Mouse (Mus musculus) layer of hippocampus, postnatal 14 days (tissue): ENCODE data around the gene Kif1c. TPM values are rescaled to one million over a fixed set of nuclear protein-coding genes. Genes with fewer than 3 reads are reported as not detected.

Experiments
- DNase-seq, 2 experiments: peaks; one replicate each; pipeline ENCODE4 v3.0.0; 2021 to 2022; ENCODE audit warnings: low spot score in 2 of 2, mixed read lengths in 1 of 2
- total RNA-seq, 2 experiments: library from RNA; stranded (reverse); gene quantifications; 2 replicates each; pipeline ENCODE4 v1.2.3; 2021

Gene Kif1c
- total RNA-seq, 2 experiments from 2014 or later, result 66.2 to 68.4 TPM

DNA sequence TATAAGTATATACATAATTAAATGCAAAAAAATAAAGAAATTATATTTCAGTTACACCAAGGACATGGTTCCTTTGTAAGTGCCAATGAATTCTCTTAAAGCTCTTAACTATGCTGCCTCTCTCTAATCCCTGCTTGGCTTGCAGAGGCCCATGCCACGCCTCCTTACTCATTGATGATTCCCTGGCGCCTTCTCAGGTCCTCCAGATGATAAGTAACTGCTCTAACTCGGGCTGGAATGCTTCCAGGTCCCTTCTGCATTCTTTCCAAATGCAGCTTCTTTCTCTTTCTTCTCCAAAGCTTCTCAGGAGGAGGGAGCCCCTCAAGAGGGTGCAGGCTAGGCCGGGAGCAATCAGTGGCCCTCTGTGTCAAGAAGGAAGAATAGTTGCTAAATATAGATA, 10.8 kb upstream of the Kif1c start:
- no peak for DNase-seq

DNA sequence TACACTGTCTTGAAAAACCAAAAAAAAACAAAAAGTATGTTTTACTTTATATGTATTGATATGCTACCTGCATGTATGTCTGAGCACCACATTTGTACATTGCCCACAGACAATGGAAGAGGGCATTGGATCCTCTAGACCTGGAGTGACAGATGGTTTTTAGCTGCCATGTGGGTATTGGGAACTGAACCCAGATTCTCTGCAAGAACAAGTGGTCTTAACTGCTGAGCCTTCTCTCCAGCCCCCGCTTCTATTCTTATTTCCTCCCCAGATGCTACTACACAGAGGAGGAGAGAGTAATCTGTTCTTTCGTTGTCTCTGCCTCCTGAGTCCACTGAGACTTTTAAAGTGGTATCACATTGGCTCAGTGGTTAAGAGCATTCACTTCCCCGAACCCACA, 6.8 kb upstream of the Kif1c start:
- DNase-seq, result peak in 1 of 2 experiments; percentile 57

DNA sequence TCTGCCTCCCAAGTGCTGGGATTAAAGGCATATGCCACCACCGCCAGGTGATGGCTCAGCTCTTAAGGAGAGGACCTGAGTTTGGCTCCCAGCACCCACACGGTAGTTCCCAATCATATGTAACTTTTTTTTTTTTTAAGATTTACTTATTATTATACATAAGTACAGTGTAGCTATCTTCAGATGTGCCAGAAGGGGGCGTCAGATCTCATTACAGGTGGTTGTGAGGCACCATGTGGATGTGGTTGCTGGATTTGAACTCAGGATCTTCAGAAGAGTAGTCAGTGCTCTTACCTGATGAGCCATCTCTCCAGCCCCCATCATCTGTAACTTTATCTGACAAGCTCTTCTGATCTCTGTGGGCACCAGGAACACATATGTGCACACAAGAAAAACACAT, 3.0 kb upstream of the Kif1c start:
- no peak for DNase-seq

DNA sequence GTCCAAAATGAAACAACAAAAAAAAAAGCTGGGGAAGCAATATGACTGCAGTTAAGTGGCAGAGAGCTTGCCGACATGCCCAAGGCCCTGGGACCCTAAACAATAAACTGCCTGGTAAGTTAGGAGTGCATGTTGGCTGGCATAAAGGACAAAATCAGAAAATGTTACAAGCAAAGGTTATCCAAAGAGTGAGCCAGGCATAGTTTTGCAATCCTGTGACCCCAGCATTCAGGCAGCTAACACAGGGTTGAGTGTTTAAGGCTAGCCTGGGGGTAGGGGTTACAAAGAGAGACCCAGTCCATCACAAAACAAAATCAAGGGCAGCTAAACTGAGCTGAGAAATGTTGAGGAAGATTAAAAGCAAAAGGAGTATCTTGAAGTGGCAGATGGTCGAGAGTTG, 1.3 kb upstream of the Kif1c start:
- no peak for DNase-seq

DNA sequence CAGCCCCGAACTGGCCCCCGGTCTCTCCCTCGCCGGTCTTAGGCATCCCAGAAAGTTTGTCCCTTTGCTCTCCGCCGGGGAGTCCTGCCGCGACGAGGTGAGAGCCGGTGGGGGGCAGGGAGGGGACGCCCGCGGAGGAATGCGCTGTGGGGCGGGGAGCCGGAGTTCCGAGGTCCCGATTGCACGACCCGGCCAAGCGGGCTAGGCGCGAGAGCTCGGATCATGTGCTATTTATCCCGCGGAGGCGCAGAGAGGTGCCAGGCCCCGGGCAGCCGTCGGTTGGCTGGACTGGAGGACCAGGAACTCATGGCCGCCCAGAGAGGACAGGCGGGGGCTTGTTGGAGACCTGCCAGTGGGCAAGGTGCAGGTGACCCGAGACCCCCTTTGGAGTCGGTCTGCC, 265 bp downstream of the Kif1c start:
- DNase-seq, result peak in 1 of 2 experiments; percentile 59

DNA sequence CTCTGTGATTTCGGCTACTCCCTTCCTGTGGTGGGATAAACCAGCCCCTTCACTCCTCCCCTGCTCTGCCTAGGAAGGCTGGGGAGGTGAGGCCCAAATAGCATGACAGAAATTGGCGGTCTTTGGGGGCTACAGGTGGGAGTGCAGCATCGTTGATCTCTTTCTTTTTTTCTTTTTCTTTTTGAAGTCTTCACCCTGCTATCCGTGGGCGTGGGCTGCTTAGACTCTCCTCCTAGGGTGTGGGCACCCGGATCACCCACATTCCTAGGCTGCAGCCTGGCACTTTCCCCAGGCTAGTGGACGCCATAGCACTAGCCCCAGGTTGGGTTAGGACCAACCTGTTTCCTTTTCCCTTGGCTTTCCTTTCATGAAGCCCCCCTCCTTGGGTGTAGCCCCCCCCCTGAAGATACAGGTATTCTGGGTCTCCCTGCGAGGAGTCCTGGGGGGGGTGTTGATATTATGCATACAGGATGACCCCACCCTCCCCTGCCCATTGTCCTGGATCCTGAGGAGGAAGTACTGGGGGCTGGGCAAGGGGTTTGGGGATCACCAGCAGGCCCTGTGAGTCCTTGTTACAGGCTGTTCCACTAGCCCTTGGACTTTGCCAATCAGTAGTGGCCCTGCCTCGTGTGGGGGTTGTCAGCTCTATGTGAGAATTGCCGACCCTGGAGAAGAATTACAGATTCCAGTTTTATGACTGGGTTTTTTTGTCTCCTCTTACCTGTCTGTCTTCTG, 1.0 kb downstream of the Kif1c start:
- no peak for DNase-seq

DNA sequence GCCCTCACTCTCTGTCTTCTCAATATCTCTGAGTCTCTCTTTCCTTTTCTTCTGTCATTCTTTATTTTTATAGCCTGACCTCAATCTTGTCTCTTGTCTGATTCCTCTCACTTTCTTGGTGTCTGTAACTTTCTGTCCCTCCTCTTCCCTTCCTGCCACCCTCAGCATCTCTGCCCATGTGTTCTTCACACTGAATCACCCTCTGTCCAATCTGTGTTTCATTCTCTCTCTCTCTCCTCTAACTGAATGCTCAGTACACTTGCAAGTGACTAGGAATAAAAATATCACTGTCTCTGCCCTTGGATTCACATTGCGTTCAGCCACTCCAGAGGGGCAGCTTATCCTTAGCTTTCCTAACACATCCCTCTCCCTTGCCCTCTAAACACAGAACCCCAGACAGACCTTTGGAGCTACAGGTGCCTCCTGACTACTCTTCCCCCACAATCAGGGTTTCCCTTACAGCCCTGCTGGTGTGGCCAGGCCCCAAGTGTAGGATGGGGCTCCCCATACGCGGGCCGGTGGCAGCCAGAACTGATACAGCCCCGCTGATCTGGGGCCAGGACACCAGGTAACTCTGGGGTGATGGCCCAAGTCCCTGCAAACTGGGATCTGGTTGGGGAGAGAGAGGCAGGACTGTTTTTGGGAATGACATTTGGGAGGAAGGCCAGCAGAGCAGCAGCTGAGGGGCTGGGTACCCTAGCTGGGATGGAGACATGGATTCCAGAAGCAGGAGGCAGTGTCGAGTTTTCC, 1.8 kb downstream of the Kif1c start:
- DNase-seq, result no peak

DNA sequence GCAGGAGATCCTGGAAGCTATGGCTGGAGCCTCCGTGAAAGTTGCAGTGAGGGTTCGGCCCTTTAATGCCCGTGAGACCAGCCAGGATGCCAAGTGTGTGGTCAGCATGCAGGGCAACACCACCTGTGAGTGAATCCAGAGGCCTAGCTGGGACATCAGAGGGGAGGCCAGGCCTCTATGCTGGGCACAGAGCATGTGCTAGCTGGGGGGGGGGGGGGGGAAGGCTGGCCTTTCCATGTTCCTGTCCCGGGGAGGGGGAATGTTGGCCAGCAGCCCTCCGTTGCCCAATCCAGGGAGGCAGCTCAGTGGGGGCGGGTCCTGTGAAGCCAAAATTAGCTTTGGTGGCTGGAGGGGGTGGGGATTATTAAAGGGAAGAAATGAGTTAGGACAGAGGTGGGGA, 2.4 kb downstream of the Kif1c start:
- no peak for DNase-seq

DNA sequence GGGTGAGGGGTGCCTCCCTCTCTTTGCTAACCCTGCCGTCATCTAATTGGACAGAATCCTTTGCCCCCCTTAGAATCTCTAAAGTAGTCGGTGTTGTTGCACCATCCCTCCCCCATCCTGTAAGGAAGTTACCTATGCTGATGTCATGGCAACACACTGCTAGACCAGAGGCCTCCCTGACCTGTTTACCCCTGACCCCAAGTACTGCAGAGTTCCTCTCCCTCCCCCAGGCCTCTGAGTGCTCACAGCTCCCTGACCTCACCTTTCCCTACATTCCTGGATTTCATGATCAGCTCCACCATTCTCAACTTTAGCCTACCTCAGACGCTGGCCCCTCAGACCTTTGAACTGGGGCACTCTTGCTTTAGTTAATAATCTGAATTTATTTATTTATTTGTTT, 5.8 kb downstream of the Kif1c start:
- no peak for DNase-seq

DNA sequence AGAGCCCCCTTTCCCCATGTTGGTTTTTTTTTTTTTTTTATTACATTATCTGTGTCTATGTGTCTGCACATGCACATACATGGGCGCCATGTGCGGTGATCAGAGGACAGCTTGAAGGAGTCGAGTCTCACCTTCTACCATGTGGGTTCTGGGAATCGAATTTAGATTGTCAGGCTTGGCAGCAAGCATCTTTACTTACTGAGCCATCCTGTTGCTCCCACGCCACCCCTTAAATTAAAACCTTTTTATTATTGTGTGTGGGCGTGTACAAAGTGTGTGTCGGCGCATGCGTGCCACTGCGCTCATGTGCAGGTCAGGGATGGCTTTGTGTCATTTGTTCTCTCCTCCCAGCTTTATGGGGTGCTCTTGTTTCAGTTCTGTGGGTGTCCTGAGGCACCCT, 10.7 kb downstream of the Kif1c start:
- peak in 1 of 2 experiments; percentile 70 for DNase-seq

DNA sequence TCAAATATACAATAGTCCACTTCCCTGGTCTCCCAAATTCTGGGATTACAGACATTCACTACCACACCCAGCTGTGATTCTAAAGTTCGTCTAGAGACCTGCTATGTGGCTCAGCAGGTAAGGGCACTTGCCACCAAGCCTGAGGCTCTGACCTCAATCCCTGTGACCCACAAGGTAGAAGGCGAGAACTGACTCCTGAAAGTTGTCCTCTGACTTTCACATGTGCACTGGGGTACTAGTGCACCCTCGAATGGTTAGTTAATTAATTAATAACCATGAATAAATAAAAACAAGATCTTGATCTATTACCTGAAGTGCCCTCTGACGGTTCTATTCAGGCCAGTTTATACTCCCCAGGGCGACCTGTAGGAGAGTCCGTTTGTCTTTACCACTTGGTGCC, 12.9 kb downstream of the Kif1c start:
- no peak for DNase-seq

DNA sequence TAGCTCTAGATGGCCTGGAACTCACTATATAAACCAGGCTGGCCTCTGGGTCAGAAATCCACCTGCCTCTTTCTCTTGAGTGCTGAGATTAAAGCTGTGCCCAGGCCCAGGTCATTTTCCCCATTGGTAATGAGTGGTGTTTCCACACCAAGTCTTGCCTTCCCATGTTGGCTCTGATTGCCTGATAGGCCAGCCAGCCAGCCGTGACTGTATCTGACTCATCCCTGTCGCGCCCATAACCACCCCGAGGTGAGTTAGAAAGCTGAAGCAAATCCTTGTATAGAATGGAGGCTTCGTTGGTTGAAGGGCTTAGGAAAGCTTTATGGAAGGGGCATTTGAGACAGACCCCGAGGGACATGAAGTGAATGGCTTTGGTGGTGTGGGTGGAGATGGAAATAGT, 15.5 kb downstream of the Kif1c start:
- DNase-seq, result no peak

DNA sequence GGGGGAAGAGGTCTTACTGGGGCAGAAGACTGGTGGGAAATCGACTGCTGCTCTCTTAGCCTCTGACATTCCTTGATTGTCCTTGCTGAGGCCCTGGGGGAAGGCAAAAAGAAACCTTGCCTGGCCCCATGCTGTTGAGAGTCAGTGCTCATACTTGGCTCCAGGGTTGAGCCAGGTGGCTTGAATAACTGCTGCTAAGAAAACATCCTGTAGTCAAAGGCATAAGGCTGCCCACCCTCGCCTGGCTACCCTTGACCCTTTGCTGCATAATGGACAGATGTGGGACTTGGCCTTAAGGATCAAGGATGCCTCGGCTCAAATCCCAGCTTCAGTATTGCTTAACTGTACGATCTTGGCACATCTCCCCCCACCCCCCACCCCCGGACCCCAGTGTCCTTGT, 18.1 kb downstream of the Kif1c start:
- no peak for DNase-seq

DNA sequence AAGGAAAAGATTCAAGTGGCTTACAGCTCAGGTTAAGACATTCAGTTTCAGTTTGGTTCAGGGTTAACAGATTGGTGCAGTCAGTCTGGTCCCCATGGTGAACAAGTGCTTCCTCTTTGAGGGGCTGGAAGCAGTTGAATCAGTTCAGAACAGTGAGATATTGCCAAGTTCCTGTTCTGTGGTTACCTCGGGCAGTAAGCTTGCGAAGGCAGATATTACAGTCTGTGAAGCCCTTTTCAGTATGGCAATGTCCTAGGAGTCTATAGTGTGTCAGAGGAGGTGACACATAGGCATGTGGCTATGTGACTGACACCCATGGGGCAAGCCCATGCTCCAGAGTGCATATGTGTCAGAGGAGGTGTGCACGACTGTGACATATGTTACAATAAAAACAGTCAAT, 20.2 kb downstream of the Kif1c start:
- DNase-seq, result no peak

DNA sequence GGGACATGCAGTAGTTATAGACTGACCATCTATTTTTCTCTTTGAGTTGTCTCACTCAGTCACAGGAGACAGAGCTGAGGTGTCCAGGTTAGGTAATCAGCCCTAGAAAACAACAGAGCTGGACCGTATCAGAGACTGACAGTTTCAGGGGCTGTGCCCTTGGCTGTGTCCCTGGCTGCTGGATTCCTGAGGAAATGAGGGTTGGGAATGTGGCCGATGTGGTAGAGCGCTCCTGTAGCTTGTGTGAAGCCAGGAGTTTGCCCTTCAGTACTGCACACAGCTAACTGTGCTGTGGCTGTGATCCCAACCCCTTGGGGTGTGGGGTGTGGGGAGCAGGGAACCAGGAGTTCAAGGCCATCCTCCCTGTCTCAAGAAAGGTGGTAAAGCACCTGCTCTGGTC, 20.7 kb downstream of the Kif1c start:
- DNase-seq, result no peak

DNA sequence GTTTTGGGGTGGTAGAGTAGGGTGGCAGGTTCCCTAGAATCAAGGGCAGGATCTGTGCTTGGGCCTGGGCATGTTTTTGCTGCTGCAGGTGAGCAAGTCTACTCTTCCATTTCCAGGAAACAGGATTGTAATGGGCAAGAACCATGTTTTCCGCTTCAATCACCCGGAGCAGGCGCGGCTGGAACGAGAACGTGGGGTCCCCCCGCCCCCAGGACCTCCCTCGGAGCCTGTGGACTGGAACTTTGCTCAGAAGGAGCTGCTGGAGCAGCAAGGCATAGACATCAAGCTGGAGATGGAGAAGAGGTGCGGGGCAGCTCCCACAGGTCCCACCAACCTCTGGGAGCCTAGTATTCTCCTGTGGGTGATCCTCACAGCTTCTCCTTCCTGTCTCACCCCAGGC, 24.4 kb downstream of the Kif1c start:
- DNase-seq, result no peak

DNA sequence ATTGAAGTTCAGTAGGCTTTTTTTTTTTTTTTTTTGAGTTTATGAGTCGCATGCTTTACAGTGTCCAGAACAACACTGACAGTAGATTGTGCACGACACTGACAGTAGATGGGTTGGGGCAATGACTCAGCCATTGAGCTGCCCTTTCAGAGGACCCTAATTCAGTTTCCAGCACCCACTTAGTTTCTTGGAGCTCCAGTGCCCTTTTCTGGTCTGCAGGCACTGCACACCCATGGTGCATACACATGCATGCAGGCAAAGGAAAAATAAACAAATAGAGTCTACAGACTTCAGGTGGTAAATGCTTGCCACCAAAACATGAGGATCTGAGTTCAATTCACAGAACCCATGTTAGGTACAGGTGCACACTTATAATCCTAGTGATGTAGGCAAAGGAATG, 26.2 kb downstream of the Kif1c start:
- no peak for DNase-seq

DNA sequence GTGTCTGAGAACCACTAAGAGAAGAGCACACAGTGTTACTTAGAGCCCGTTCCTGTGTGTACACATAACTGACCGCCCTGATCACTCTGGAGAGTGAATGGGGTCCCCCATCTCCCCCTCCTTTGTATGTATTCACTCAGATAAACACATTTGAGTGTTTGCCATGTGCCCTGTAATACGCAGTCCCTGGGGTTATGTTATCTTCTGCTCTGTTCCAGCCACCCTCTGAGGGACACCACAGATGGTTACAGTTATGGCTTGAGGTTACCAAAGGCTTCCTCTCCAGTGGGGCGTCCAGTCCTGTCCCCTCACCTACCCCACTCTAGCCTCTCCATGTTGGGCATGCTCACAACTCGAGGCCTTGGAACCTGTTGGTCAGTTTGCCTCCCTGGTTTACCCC, 27.0 kb downstream of the Kif1c start:
- no peak for DNase-seq

DNA sequence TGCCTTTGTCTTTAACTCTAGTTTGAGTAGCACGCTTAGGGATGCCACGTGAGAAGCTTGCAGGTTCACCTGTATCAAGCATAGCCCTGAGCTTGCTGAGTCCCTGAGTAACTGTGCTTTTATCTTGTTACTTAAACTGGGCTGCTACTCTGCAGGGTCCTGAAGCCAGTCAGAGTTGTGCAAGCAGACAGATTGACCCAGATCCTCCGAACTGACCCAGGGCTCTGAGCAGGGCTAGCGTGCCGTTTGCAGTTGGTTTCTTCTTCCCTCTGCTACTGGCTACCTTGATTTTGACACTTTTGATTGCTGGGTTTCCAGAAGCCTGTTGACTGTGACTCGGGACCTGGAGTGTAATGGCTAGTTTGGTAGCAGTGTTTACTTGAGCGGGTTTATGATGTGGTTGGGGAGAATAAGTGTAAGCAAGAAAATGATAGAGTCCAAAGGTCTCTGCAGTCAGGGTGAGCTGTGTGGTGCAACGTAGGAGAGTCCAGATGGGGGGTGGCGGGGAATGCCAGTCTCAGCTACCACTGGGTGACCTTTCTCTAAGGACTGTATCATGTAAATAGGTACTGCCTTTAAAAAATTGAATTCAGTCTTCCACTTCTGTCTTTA, 30.2 kb downstream of the Kif1c start:
- no peak for DNase-seq

DNA sequence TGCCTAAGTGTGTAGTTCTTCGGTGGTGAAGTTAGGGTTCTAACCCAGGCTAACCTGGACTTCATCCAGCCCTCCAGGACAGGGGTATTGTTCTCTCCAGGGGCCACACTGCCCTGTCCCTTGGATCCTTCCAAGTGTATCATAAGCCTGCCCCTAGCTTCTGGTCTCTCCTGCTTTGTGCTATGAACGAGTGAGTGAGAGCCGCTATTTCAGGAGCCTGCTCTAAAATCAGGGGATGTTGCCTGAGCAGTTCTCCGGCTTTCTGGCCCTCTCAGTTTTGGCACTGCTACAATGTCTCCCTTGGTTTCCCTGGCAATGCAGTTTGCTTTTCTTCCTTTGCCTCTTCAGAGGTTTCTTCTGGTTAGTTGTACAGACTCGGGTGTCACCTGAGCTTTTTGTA, 30.8 kb downstream of the Kif1c start:
- peak; percentile 34 to 78 for DNase-seq

DNA sequence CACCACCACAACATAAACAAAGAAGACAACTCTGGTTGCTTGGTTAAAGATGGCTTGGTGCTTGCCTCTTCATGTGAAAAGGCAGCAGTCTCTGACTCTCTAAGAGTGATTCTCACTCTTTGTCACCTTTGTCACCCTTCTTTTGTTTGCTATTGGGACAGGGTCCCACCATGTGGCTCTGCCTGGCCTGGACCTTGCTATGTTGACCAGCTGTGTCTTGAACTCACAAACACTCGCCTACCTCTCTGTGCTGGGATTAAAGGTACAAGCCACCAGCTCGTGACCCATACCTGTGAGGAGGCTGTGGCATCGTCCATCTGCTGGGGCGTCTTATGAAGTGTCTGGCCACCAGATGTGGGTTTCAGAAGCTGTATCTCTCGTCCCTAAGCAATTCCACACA, 32.9 kb downstream of the Kif1c start:
- no peak for DNase-seq

DNA sequence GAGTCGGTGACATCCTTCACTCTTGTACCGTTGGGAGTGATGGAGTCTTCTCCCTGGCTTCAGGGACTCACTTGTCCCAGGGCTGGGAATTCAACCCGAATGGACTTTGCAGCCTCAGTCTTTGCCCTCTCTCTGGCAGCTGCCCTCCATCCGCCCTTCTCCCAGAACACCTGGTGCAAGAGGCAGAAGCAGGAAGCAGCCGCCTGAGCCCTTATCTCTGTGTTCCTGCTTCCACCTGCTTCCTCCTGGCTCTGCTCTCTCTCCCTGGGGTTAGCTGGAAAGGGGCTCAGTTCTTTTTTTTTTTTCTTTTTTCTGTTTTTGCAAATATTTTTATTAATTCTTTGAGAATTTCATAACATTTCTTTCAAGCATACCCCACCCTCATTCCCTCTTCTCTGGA, 37.4 kb downstream of the Kif1c start:
- no peak for DNase-seq

DNA sequence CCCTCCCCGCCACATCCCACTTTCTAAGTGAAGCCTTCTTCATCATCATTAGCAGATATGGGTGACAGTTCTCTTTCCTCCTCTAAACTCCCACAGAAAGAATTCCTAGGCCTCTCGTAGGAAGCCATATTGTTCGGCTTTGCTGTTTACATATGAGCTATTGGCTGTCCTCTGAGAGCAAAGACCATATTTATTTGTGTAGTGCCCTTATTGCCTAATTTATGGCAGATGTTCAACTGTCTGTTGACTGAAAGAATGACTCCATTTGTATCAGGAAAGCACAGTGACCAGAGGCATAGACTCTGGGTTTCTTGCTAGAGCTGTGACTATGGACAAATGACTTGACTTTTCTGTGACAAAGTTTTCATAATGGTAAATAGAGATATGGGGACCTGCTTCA, 41.3 kb downstream of the Kif1c start:
- DNase-seq, result no peak
